Mouse (Mus musculus) midbrain, embryonic 13.5 days (tissue): ENCODE results near the gene Grin2b. TPM values are rescaled to one million over a fixed set of nuclear protein-coding genes. Genes with fewer than 3 reads are reported as not detected.

Experiments
- ATAC-seq: fragments of 200-750 bp; cut with Nextera tagmentation; 2 replicates; pipeline ENCODE4 v1.8.0; 2017; ENCODE audit warnings: mild to moderate bottlenecking, moderate TSS enrichment, moderate library complexity
- H3K27ac ChIP-seq: fragments of 300-500 bp; sonication (generic); 2 replicates; pipeline ENCODE4 v1.5.1; 2015; ENCODE audit warnings: inconsistent platforms, mild to moderate bottlenecking, moderate library complexity
- H3K27me3 ChIP-seq: fragments of 300-500 bp; sonication (generic); 2 replicates; pipeline ENCODE4 v1.6.1; 2015; ENCODE audit warnings: mild to moderate bottlenecking, inconsistent platforms
- H3K36me3 ChIP-seq: fragments of 300-500 bp; sonication (generic); 2 replicates; pipeline ENCODE4 v1.6.1; 2015; ENCODE audit warnings: mild to moderate bottlenecking, inconsistent platforms
- H3K4me1 ChIP-seq: fragments of 300-500 bp; sonication (generic); replicated peaks from 2 replicates; pipeline ENCODE4 v1.6.1; 2015; ENCODE audit warnings: inconsistent platforms
- H3K4me2 ChIP-seq: fragments of 300-500 bp; sonication (generic); replicated peaks from 2 replicates; pipeline ENCODE4 v1.6.1; 2015; ENCODE audit warnings: moderate library complexity, mild to moderate bottlenecking, inconsistent platforms
- H3K4me3 ChIP-seq: fragments of 300-500 bp; sonication (generic); replicated peaks from 2 replicates; pipeline ENCODE4 v1.5.1; 2015; ENCODE audit warnings: mild to moderate bottlenecking, inconsistent platforms
- H3K9ac ChIP-seq: fragments of 300-500 bp; sonication (generic); replicated peaks from 2 replicates; pipeline ENCODE4 v1.6.1; 2015; ENCODE audit warnings: mild to moderate bottlenecking, inconsistent platforms
- H3K9me3 ChIP-seq: fragments of 300-500 bp; sonication (generic); 2 replicates; pipeline ENCODE4 v1.6.1; 2016; ENCODE audit warnings: mild to moderate bottlenecking, inconsistent platforms
- WGBS: fragments of 180-500 bp; shearing (Covaris S2); methylation state at CpG from one replicate; pipeline ENCODE4 v1.1.7; 2015; 5-methylcytosine and 5-hydroxymethylcytosine counted together
- polyA plus RNA-seq: library from polyadenylated mRNA; unstranded; fragments of >200 nt; fragmentation: Nextera tagmentation; extraction: Ambion mirVana; gene quantifications from 2 replicates; pipeline ENCODE4 v1.2.1, GENCODE M21; 2015

Gene Grin2b
- polyA plus RNA-seq, 1 experiment from 2014 or later = 43.2 TPM

DNA sequence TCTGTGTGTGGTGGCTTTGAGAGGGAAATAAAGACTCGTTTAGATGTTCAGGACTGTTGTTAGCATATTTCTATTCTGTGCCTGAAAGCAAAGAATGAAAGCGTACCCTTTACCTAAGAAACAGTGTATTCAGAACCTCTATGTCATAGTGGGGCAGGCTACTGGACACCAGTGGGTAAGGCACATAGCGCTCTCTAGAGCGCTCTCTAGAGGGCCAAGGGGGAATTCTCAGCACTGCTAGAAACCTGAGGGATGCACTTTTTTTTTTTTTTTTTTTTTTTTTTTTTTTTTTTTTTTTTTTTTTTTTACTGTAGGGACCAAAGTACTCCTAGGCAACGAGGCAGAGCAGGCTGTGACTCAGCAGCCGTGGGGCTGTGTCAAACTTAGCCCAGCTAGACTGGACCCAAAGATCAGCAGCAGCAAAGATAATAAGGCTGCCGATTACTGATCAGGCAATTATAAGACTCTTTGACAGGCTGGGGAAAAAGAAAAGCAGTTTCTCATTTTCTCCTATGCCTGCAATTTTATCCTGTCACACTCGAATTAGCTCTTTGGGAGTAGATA lies 297.1 kb downstream of the Grin2b start:
- WGBS = 65% methylated on average over 8 of the region's 8 CpGs
- Histone ChIP-seq H3K9ac (no peak overlapping the region), H3K4me2 (no peak overlapping the region), H3K27ac (no peak overlapping the region), H3K4me1 (no peaks in the 10 kb centered on the region), H3K9me3 (no peaks in the 10 kb centered on the region), H3K36me3 (no peaks in the 10 kb centered on the region), H3K27me3 (no peaks in the 10 kb centered on the region), H3K4me3 (no peak overlapping the region)
- no peak for ATAC-seq

DNA sequence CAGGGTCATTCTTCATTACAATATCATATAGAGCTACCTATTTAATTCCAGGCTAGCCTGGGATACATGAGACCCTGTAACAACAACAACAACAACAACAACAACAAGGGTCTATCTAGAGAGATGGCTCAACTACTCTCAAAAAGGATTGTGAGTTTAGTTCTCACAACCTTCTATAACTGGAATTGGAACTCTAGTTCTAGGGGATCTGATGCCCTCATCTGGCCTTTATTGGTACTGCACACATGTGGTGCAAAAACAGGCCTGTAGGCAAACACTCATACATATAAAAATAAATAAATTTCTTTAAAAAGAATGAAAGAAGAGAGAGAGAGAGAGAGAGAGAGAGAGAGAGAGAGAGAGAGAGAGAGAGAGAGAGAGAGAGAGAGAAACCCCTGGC lies 298.7 kb downstream of the Grin2b start:
- Histone ChIP-seq H3K36me3 (no peaks in the 10 kb centered on the region), H3K9me3 (no peaks in the 10 kb centered on the region), H3K9ac (no peak overlapping the region), H3K4me2 (no peak overlapping the region), H3K4me3 (no peak overlapping the region), H3K27ac (no peak overlapping the region), H3K4me1 (no peaks in the 10 kb centered on the region), H3K27me3 (no peaks in the 10 kb centered on the region)
- ATAC-seq = no peak

DNA sequence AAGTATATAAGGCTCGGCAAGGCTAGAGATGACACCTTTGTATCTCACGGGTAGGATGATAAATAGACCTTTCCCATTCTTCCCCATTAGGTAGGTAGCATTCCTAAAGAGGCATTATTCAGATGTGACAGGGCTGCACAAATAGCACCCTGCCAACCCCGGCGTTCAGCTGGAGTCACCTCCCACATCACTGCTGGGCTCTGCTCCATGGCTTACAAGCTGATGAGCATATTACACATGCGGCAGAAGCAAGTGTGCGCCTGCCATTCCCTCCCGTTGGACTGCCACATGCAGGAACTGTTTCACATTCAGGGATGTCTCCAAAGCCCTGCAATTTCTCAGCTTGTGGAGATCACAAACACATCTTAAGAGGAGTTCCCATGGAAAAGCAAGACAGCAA lies 307.5 kb downstream of the Grin2b start:
- Histone ChIP-seq H3K9ac (no peak overlapping the region), H3K4me3 (no peak overlapping the region), H3K27me3 (no peaks in the 10 kb centered on the region), H3K4me1 (0 out of 2 replicates have a peak, but pooled peaks cover 6% of the 10 kb centered on the region), H3K9me3 (no peaks in the 10 kb centered on the region), H3K27ac (no peak overlapping the region), H3K4me2 (no peak overlapping the region), H3K36me3 (no peaks in the 10 kb centered on the region)
- no peak for ATAC-seq
- WGBS = 79% methylated on average over 7 of the region's 7 CpGs

DNA sequence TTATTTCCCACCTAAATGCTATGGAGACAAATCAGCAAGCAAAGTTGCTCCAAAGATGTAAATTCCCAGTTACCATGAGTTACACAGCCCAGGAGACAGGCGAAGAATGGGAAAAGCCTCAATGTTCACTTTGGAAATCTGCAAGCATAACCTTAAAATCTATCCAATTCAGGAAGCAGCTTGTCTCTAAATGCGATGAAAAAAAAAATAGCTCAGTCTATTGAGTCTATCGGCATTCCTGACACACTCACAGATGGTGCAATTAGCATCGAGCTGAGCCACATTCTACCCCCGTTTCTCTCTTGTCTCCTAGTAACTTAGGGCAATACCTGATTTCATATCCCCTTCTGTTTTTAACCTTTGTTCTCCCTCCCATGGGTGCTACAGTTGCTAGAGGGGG lies 309.3 kb downstream of the Grin2b start:
- Histone ChIP-seq H3K4me1 (peaks cover 14% of the 10 kb centered on the region), H3K27ac (no peak overlapping the region), H3K27me3 (no peaks in the 10 kb centered on the region), H3K36me3 (no peaks in the 10 kb centered on the region), H3K9me3 (no peaks in the 10 kb centered on the region), H3K4me3 (no peak overlapping the region), H3K9ac (no peak overlapping the region), H3K4me2 (no peak overlapping the region)
- no peak for ATAC-seq
- 68% methylated on average over 5 of the region's 5 CpGs for WGBS

DNA sequence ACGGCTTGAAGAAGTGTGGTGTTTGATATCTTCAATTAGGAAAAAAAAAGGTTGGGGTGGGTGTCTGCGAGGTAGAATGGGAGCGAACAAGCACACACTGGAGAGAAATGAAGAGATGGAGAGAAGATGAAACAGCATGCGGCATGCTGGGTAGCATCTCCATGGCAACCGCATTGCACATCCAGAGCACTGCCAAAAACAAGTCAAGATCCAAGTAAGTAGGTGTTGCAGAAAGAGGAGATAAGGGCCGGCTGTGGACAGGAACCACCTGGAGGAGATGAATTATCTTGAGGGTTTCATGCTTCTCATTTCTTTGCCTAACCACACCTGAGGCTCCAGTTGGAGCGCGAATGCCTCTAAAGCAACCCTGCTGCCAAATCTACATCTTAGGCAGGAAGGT lies 313.8 kb downstream of the Grin2b start:
- H3K27ac ChIP-seq = 0 out of 2 replicates have a peak overlapping the region, but pooled peaks have one; percentile 11
- H3K4me2 ChIP-seq = no peak overlapping the region
- WGBS = 52% methylated on average over 8 of the region's 8 CpGs

DNA sequence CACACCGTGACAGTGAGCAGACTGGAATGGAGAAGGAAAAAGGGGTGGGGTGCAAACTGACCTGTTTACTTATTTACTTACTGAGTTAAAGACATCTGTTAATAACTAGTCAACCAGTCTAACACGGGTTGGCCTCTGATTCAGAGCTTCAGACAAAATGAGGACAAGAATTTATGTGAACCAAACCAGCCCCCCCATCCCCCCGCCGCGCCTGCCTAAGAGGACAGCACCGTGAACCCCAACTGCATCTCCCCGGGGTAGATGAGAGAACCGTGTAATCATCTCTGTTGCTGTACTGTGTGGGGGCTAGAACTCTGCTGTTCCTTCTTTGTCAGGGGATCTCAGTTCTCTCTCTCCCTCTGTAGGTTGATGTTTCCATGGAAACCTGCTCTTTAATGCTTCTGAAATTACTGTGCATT lies 319.1 kb downstream of the Grin2b start:
- no peak overlapping the region for H3K27ac ChIP-seq
- H3K4me2 ChIP-seq = peak overlapping the region; percentile 20; the same call in 1 of the 2 replicates
- WGBS = 47% methylated on average over 8 of the region's 8 CpGs
- H3K4me1 ChIP-seq = peaks cover 26% of the 10 kb centered on the region
- no peaks in the 10 kb centered on the region for H3K36me3 ChIP-seq
- H3K9me3 ChIP-seq = no peaks in the 10 kb centered on the region
- ATAC-seq = peak; percentile 89
- no peak overlapping the region for H3K4me3 ChIP-seq
- H3K27me3 ChIP-seq = no peaks in the 10 kb centered on the region
- no peak overlapping the region for H3K9ac ChIP-seq

More for the DNA sequence above, 313.8 kb downstream of the Grin2b start:
- H3K9ac ChIP-seq = no peak overlapping the region
- H3K9me3 ChIP-seq = no peaks in the 10 kb centered on the region
- H3K36me3 ChIP-seq = no peaks in the 10 kb centered on the region
- ATAC-seq = peak; percentile 78
- no peak overlapping the region for H3K4me3 ChIP-seq
- peaks cover 30% of the 10 kb centered on the region for H3K4me1 ChIP-seq
- no peaks in the 10 kb centered on the region for H3K27me3 ChIP-seq

DNA sequence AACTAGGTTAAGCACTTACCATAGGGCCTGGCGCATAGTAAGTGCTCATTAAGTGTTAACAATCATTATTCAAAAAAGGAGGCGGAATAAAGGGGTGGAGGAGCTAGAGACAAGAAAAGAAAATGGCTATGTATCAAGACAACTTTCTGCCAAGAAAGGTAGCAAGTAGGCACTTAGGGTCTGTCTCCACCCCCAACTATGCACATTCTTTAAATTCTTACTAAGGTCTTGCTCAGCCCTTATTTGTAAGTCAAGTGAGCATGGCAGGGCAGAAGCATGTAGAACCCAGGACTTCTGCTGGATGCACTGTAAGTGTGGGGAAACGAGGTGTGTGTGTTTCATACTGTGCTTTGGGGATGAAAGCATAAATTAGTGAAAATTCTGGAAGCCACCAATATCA lies 329.6 kb downstream of the Grin2b start:
- no peaks in the 10 kb centered on the region for H3K4me1 ChIP-seq
- ATAC-seq = no peak
- no peaks in the 10 kb centered on the region for H3K9me3 ChIP-seq
- no peak overlapping the region for H3K4me2 ChIP-seq
- no peak overlapping the region for H3K9ac ChIP-seq
- no peak overlapping the region for H3K4me3 ChIP-seq
- no peaks in the 10 kb centered on the region for H3K36me3 ChIP-seq
- 84% methylated on average over 3 of the region's 3 CpGs for WGBS
- no peaks in the 10 kb centered on the region for H3K27me3 ChIP-seq
- no peak overlapping the region for H3K27ac ChIP-seq

DNA sequence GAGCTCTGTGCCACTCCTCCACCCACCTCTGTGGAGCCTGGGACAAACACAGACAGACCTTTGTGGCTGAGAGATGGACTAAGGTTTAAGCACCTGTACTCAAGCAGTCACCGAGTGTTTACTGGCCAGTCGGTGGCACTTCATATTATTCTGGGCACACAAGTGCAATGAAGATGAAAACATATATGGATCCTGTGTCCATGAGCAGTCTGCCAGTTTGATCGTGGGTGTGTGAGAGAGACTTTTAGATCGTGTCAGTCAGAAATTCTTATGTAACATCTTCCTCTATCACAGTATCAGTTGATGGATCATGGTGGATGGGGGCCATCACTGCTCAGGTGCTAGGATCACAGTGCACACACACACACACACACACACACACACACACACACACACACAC lies 337.0 kb downstream of the Grin2b start:
- H3K27ac ChIP-seq = no peak overlapping the region
- ATAC-seq = no peak
- H3K9me3 ChIP-seq = no peaks in the 10 kb centered on the region
- no peak overlapping the region for H3K4me2 ChIP-seq
- H3K9ac ChIP-seq = no peak overlapping the region
- no peaks in the 10 kb centered on the region for H3K36me3 ChIP-seq
- no peaks in the 10 kb centered on the region for H3K4me1 ChIP-seq
- H3K27me3 ChIP-seq = no peaks in the 10 kb centered on the region
- no peak overlapping the region for H3K4me3 ChIP-seq
- WGBS = 89% methylated on average over 4 of the region's 4 CpGs

DNA sequence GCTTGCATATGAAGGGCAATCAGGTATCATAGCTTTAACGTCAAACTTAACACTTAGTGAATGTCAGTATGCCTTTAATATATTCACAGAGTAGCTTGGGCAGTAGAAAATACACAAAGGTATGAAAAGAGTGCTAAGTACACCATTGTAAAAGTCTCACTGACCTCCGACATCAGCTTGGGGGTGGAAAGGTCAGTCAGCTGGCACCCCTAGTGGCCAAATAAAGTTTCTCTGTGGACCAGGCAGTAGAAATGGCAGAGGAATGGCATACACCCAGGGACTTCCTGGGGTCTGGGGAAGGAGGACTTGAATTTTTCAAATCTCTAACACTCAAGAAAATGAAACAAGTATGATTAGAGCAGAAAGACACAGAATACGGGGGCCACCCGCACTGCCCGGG lies 339.8 kb downstream of the Grin2b start:
- no peak for ATAC-seq
- H3K27ac ChIP-seq = no peak overlapping the region
- no peak overlapping the region for H3K9ac ChIP-seq
- H3K4me3 ChIP-seq = no peak overlapping the region
- no peaks in the 10 kb centered on the region for H3K27me3 ChIP-seq
- H3K4me1 ChIP-seq = no peaks in the 10 kb centered on the region
- 76% methylated on average over 5 of the region's 5 CpGs for WGBS
- H3K9me3 ChIP-seq = no peaks in the 10 kb centered on the region
- no peak overlapping the region for H3K4me2 ChIP-seq
- H3K36me3 ChIP-seq = no peaks in the 10 kb centered on the region

DNA sequence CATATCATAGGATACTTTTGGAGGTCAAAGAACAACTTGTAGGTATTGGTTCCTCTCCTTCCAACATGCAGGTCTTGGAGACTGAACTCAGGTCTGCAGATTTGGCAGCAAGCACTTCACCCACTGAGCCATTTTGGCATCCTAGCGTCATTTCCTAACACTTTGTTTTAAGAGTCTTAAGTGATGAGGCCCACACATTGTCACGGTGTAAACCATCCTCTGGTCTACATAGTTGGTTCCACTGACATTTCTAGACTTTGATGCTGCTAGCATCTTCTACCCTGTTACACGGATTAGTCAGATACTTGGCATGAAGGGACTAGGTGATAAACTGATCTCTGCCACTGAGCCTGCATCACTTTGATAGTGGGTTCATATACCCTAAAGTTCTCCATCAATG lies 341.3 kb downstream of the Grin2b start:
- Histone ChIP-seq H3K36me3 (no peaks in the 10 kb centered on the region), H3K9ac (no peak overlapping the region), H3K4me3 (no peak overlapping the region), H3K4me2 (no peak overlapping the region), H3K4me1 (no peaks in the 10 kb centered on the region), H3K27me3 (no peaks in the 10 kb centered on the region), H3K9me3 (no peaks in the 10 kb centered on the region), H3K27ac (no peak overlapping the region)
- ATAC-seq = no peak
- WGBS = 88% methylated on average over 3 of the region's 3 CpGs

DNA sequence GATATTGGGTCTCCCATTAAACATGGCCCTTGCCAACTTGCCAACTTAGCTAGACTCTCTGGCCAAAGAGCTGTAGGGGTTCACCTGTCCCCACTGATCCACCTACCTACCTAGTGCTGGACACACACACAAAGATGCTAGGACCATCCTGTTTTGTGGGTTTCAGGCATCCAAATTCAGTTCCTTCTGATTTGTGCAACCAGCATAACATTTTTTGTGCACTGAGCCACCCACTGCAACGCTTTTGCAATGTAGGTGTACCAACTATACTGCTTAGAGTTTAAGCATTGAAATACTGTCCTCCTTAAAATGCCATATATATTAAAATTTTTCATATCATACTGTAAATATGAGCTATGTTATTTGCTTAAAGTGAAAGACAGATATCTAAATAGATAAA lies 342.3 kb downstream of the Grin2b start:
- H3K4me1 ChIP-seq = no peaks in the 10 kb centered on the region
- no peak for ATAC-seq
- H3K36me3 ChIP-seq = no peaks in the 10 kb centered on the region
- no peak overlapping the region for H3K4me2 ChIP-seq
- H3K27ac ChIP-seq = no peak overlapping the region
- no peak overlapping the region for H3K9ac ChIP-seq
- H3K27me3 ChIP-seq = no peaks in the 10 kb centered on the region
- H3K4me3 ChIP-seq = no peak overlapping the region
- no peaks in the 10 kb centered on the region for H3K9me3 ChIP-seq
- 86% methylated on average over 1 of the region's 1 CpGs for WGBS

DNA sequence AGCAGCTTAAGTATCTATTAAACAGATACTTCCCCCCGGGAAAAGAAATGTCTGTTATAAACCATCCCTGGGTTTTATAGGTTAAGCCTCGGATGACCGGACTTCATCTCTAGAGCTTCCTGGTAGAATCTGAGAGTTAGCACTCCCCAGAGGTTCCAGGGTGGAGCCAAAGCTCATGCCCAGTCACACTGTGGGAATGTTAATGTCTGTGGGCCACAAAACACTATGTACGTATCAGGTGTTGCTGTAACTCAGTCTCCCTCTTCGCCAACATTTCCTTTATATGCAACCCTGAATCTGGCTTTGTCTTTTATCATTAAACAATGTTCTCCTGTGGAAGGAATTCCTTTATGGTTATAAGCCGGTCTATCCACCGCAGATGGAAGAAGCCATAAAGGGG lies 343.9 kb downstream of the Grin2b start:
- no peaks in the 10 kb centered on the region for H3K36me3 ChIP-seq
- H3K4me1 ChIP-seq = no peaks in the 10 kb centered on the region
- ATAC-seq = no peak
- H3K27ac ChIP-seq = no peak overlapping the region
- H3K27me3 ChIP-seq = no peaks in the 10 kb centered on the region
- 84% methylated on average over 7 of the region's 7 CpGs for WGBS
- H3K4me3 ChIP-seq = no peak overlapping the region
- H3K4me2 ChIP-seq = no peak overlapping the region
- H3K9ac ChIP-seq = no peak overlapping the region
- no peaks in the 10 kb centered on the region for H3K9me3 ChIP-seq

DNA sequence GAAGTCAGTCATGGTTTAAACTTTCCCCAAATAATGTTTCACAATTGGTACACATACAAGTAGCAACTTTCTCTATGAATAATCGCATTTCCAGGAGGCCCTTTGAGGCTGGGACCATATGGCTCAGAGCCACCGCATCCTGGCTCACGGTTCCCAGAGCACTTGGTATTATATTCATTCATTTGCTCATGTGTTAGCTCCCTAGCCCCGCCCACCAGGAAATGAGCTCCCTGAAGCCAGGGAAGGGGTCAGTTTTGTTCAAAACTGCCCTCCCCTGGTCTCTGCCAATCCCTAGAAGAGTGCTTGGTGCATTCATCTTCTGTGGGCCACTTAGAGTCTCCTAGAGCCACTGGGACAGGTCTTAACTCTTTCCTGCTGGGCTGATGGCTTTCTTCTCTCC lies 344.3 kb downstream of the Grin2b start:
- H3K9ac ChIP-seq = no peak overlapping the region
- no peaks in the 10 kb centered on the region for H3K4me1 ChIP-seq
- no peaks in the 10 kb centered on the region for H3K36me3 ChIP-seq
- H3K9me3 ChIP-seq = no peaks in the 10 kb centered on the region
- no peak overlapping the region for H3K27ac ChIP-seq
- no peaks in the 10 kb centered on the region for H3K27me3 ChIP-seq
- ATAC-seq = no peak
- 51% methylated on average over 4 of the region's 4 CpGs for WGBS
- no peak overlapping the region for H3K4me2 ChIP-seq
- no peak overlapping the region for H3K4me3 ChIP-seq
